Mouse (Mus musculus) stomach, postnatal 0 days (tissue): ENCODE measurements around the gene Wbp2nl.

ENCODE experiments used
- CTCF ChIP-seq: IDR thresholded peaks from 2 replicates; pipeline ENCODE4 v1.5.1; 2016; ENCODE audit warnings: antibody characterized with exemption, low read depth, mild to moderate bottlenecking, moderate library complexity
- EP300 ChIP-seq: optimal IDR thresholded peaks from 2 replicates; pipeline ENCODE3; 2016; ENCODE audit warnings: antibody characterized with exemption

- peak; percentile 31; the same call in 1 of the 2 replicates for TF ChIP-seq CTCF
- TF ChIP-seq EP300 = no peak
Measured at GRCm38 (mm10) chr15:82341036-82341501, 42.3 kb downstream of the Wbp2nl start.
